Mouse (Mus musculus): ENCODE measurements around the gene Myo1d.

DNA sequence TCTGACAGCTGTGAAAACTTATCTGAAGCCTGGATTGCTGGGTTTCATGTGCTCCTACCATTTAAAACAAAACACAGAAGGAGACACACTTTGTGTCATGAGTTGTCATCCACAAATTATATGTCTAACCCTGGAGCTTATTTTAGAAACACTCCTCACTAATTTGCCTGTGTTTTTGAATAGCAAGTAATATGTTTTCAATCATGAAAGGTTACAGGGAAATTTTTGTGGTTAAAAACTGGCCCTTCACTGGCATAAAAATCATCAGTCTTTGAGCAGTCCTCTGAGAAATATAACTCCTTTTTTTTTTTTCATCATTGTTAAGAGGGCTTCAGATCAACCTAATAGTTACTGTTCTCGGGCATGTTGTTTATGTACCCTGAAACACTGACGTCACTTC is 25.6 kb downstream of the Myo1d start:
- TF ChIP-seq CTCF (conservative IDR thresholded peaks at IDR 0.05; ENCODE audit: insufficient read depth, insufficient read length, low read depth, low read length) (no peak), POLR2A (IDR thresholded peaks at IDR 0.05; ENCODE audit: low read depth, low read length) (no peak)

All from kidney, adult 2 months (tissue).